Mouse (Mus musculus) liver, adult 2 months (tissue): ENCODE data around the gene Ptprg.

Experiments
- CTCF ChIP-seq: fragments of 200-500 bp; IDR thresholded peaks from 2 replicates; pipeline ENCODE4 v1.5.1; 2011; ENCODE audit warnings: low read depth, low read length, control low read depth
- POLR2A ChIP-seq: fragments of 200-500 bp; IDR thresholded peaks from 2 replicates; pipeline ENCODE4 v1.6.1; 2011; ENCODE audit warnings: low read length, control low read depth; ENCODE audit not compliant: insufficient read depth; ENCODE audit errors: extremely low read depth

DNA sequence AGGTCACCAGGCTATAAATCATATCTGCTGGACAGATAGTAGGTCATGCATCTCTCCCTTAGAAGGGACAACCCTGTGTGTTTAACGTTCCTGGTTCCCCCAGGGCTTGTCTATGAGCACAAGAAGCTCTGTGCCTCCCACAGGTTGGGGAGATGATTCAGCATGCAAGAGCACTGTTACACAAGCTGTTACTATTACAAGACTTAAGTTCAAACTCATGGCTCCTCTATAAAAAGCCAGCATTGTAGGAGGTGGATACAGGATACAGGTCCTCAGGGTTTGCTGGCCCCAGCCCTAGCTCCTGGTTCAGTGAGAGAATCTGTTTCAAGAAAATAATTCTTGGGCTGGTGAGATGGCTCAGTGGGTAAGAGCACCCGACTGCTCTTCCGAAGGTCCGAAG lies 23.7 kb upstream of the Ptprg start:
- TF ChIP-seq CTCF (no peak), POLR2A (no peak)
